28 mouse cellular contexts compared by ENCODE assay signal in the genomic region with DNA sequence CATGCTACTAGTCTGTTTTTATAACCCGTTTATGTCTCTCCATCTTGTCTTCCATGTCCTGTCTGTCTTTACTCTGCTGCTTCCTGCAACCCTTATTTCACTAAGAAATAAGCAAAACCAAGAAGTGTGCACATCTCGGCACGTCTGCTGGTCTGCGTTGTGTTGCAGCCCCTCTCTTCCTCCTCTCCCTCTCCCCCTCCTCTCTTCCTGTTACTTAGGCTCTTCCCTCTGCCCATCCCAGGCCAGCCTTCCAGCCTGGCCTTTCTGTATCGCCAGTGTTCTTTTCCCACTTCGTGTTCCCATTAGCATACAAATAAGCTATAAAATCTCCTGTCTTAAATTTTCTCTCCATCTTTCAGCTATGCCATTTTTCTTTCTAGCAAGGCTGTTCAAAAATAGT. TPM values are rescaled to one million over a fixed set of nuclear protein-coding genes. Genes with fewer than 3 reads are reported as not detected.
DNase-seq lines count a peak whose midpoint lies in the region; ATAC-seq lines count a peak whose summit lies in the region.
"Had no signal": no experiment of that assay in that cellular context is flagged by ENCODE, and none has a peak within 500 bp of the region (broad histone marks: within the 10 kb centered on the region; RNA-seq: fewer than 3 reads in every experiment).

No protein-coding gene starts in this region.

- no peaks in the 10 kb centered on the region for H3K9me3 ChIP-seq in hindbrain, embryonic 13.5 days
- no peaks in the 10 kb centered on the region for H3K9me3 ChIP-seq in hindbrain, embryonic 16.5 days (ENCODE audit: control insufficient read depth, low read length)
- no peaks in the 10 kb centered on the region for H3K9me3 ChIP-seq in kidney, embryonic 15.5 days (replicated peaks)
- no peaks in the 10 kb centered on the region for H3K9me3 ChIP-seq in midbrain, embryonic 13.5 days
- H3K9me3 ChIP-seq in midbrain, embryonic 10.5 days (replicated peaks), result no peaks in the 10 kb centered on the region
- H3K9me3 ChIP-seq in neural tube, embryonic 14.5 days (ENCODE audit: control insufficient read depth, low read length), result no peaks in the 10 kb centered on the region
- H3K9me3 ChIP-seq: embryonic facial prominence, embryonic 13.5 days; heart, embryonic 12.5 days; limb, embryonic 10.5 days; limb, embryonic 15.5 days; liver, embryonic 13.5 days had no signal

- 50% methylated on average over 6 of the region's 6 CpGs for WGBS in hindbrain, embryonic 13.5 days
- 36% methylated on average over 6 of the region's 6 CpGs for WGBS in hindbrain, embryonic 16.5 days
- 28% methylated on average over 6 of the region's 6 CpGs for whole genome bisulfite sequencing in kidney, embryonic 15.5 days
- 49% methylated on average over 6 of the region's 6 CpGs for WGBS in midbrain, embryonic 13.5 days
- 72% methylated on average over 6 of the region's 6 CpGs for WGBS in midbrain, embryonic 10.5 days
- 26% methylated on average over 6 of the region's 6 CpGs for WGBS in neural tube, embryonic 14.5 days

- H3K27me3 ChIP-seq in hindbrain, embryonic 13.5 days, result no peaks in the 10 kb centered on the region
- no peaks in the 10 kb centered on the region for H3K27me3 ChIP-seq in hindbrain, embryonic 16.5 days (replicated peaks; ENCODE audit: control insufficient read depth, insufficient read depth, low read length)
- H3K27me3 ChIP-seq in kidney, embryonic 15.5 days, result 0 out of 2 replicates have a peak, but pooled peaks cover 6% of the 10 kb centered on the region
- H3K27me3 ChIP-seq in midbrain, embryonic 13.5 days, result no peaks in the 10 kb centered on the region
- no peaks in the 10 kb centered on the region for H3K27me3 ChIP-seq in midbrain, embryonic 10.5 days (ENCODE audit: low read depth, poor library complexity, severe bottlenecking)
- H3K27me3 ChIP-seq in neural tube, embryonic 14.5 days (ENCODE audit: control insufficient read depth, insufficient read depth, low read length), result no peaks in the 10 kb centered on the region
- H3K27me3 ChIP-seq: liver, embryonic 13.5 days; Patski had no signal

- H3K4me2 ChIP-seq in hindbrain, embryonic 13.5 days, result no peak overlapping the region
- H3K4me2 ChIP-seq in hindbrain, embryonic 16.5 days (ENCODE audit: low read length), result no peak overlapping the region
- H3K4me2 ChIP-seq in kidney, embryonic 15.5 days, result peak overlapping the region; percentile 14; the same call in 1 of the 2 replicates
- no peak overlapping the region for H3K4me2 ChIP-seq in midbrain, embryonic 13.5 days (replicated peaks)
- H3K4me2 ChIP-seq in neural tube, embryonic 14.5 days (ENCODE audit: low read depth, low read length), result no peak overlapping the region
- H3K4me2 ChIP-seq: embryonic facial prominence, embryonic 13.5 days; heart, embryonic 12.5 days; limb, embryonic 15.5 days; liver, embryonic 13.5 days had no signal

- ATAC-seq in hindbrain, embryonic 13.5 days (ENCODE audit: low FRiP score), result no peak
- ATAC-seq in hindbrain, embryonic 16.5 days, result no peak
- no peak for ATAC-seq in kidney, embryonic 15.5 days (replicated peaks; ENCODE audit: low FRiP score)
- ATAC-seq in midbrain, embryonic 13.5 days, result no peak
- ATAC-seq in neural tube, embryonic 14.5 days (ENCODE audit: low read depth), result peak; percentile 62; the same call in 1 of the 2 replicates
- ATAC-seq in inflammation-experienced regulatory T-cells, adult 6 months, result no peak
- ATAC-seq: forebrain, embryonic 16.5 days; lung, postnatal 0 days; Patski had no signal

- H3K27ac ChIP-seq in hindbrain, embryonic 13.5 days, result peak overlapping the region; percentile 1; the same call in 1 of the 2 replicates
- no peak overlapping the region for H3K27ac ChIP-seq in hindbrain, embryonic 16.5 days (ENCODE audit: low read depth, low read length)
- H3K27ac ChIP-seq in kidney, embryonic 15.5 days, result no peak overlapping the region
- H3K27ac ChIP-seq in midbrain, embryonic 13.5 days, result peak overlapping the region; percentile 41; the same call in 1 of the 2 replicates
- no peak overlapping the region for H3K27ac ChIP-seq in midbrain, embryonic 10.5 days (replicated peaks)
- 0 out of 2 replicates have a peak overlapping the region, but pooled peaks have one; percentile 45 for H3K27ac ChIP-seq in neural tube, embryonic 14.5 days (ENCODE audit: low read depth, low read length)
- H3K27ac ChIP-seq: embryonic facial prominence, embryonic 13.5 days; heart, adult 2 months; limb, embryonic 10.5 days; limb, embryonic 15.5 days; liver, embryonic 13.5 days; stomach, postnatal 0 days had no signal

- peaks cover 10% of the 10 kb centered on the region; the same call in 1 of the 2 replicates for H3K4me1 ChIP-seq in hindbrain, embryonic 13.5 days (replicated peaks)
- H3K4me1 ChIP-seq in hindbrain, embryonic 16.5 days (ENCODE audit: control insufficient read depth, insufficient read depth, low read depth, low read length), result peaks cover 2% of the 10 kb centered on the region
- no peaks in the 10 kb centered on the region for H3K4me1 ChIP-seq in kidney, embryonic 15.5 days
- peaks cover 10% of the 10 kb centered on the region; the same call in 1 of the 2 replicates for H3K4me1 ChIP-seq in midbrain, embryonic 13.5 days (replicated peaks)
- H3K4me1 ChIP-seq in midbrain, embryonic 10.5 days, result peaks cover 10% of the 10 kb centered on the region
- H3K4me1 ChIP-seq in neural tube, embryonic 14.5 days (ENCODE audit: control insufficient read depth, insufficient read depth, low read length), result no peaks in the 10 kb centered on the region
- H3K4me1 ChIP-seq: embryonic facial prominence, embryonic 13.5 days; heart, embryonic 12.5 days; limb, embryonic 15.5 days; liver, embryonic 13.5 days had no signal

- no peak overlapping the region for H3K9ac ChIP-seq in hindbrain, embryonic 13.5 days
- H3K9ac ChIP-seq in hindbrain, embryonic 16.5 days (ENCODE audit: low read depth, low read length), result no peak overlapping the region
- H3K9ac ChIP-seq in kidney, embryonic 15.5 days, result no peak overlapping the region
- H3K9ac ChIP-seq in midbrain, embryonic 13.5 days (replicated peaks), result 0 out of 2 replicates have a peak overlapping the region, but pooled peaks have one; percentile 8
- no peak overlapping the region for H3K9ac ChIP-seq in neural tube, embryonic 14.5 days (replicated peaks; ENCODE audit: low read depth, low read length)
- H3K9ac ChIP-seq: embryonic facial prominence, embryonic 13.5 days; heart, embryonic 12.5 days; limb, embryonic 15.5 days; liver, embryonic 13.5 days had no signal

- H3K36me3 ChIP-seq in hindbrain, embryonic 13.5 days, result peaks cover 12% of the 10 kb centered on the region
- no peaks in the 10 kb centered on the region for H3K36me3 ChIP-seq in hindbrain, embryonic 16.5 days (ENCODE audit: control insufficient read depth, insufficient read depth, low read length)
- H3K36me3 ChIP-seq in kidney, embryonic 15.5 days, result peaks cover 20% of the 10 kb centered on the region; the same call in 1 of the 2 replicates
- H3K36me3 ChIP-seq in midbrain, embryonic 13.5 days, result no peaks in the 10 kb centered on the region
- H3K36me3 ChIP-seq in midbrain, embryonic 10.5 days, result peaks cover 26% of the 10 kb centered on the region
- H3K36me3 ChIP-seq in neural tube, embryonic 14.5 days (ENCODE audit: control insufficient read depth, insufficient read depth, low read length), result no peaks in the 10 kb centered on the region

- H3K4me3 ChIP-seq in hindbrain, embryonic 13.5 days, result no peak overlapping the region
- H3K4me3 ChIP-seq in hindbrain, embryonic 16.5 days (ENCODE audit: low read length), result no peak overlapping the region
- H3K4me3 ChIP-seq in kidney, embryonic 15.5 days (replicated peaks), result no peak overlapping the region
- no peak overlapping the region for H3K4me3 ChIP-seq in midbrain, embryonic 13.5 days (replicated peaks)
- no peak overlapping the region for H3K4me3 ChIP-seq in midbrain, embryonic 10.5 days
- no peak overlapping the region for H3K4me3 ChIP-seq in neural tube, embryonic 14.5 days (ENCODE audit: low read depth, low read length)
- H3K4me3 ChIP-seq: embryonic facial prominence, embryonic 13.5 days; heart, adult 2 months; heart, embryonic 12.5 days; limb, embryonic 10.5 days; limb, embryonic 15.5 days; liver, embryonic 13.5 days; myocyte had no signal

- DNase-seq in kidney, adult 18-20 months, result no peak
- DNase-seq in midbrain, embryonic 10.5 days (ENCODE audit: low spot score), result no peak
- DNase-seq: adrenal gland, postnatal 10 days; cerebellum, adult 11-12 months; heart, adult 2 months; heart, postnatal 4 days; layer of hippocampus, adult 9-11 months; liver, embryonic 13.5 days; lung, adult 18-20 months; lung, postnatal 4 days; right cerebral cortex, postnatal 4 days; thymus, adult 18-20 months; thymus, postnatal 25 days had no signal

RNA-seq across cellular contexts. Expression of a gene that starts 21.9 kb away (rescaled TPM):
- polyA plus RNA-seq in hindbrain, embryonic 13.5 days (2015; fragmentation: Nextera tagmentation; extraction: Ambion mirVana), result 17.2 and 17.5 TPM in 2 replicates
- polyA plus RNA-seq in hindbrain, embryonic 16.5 days (2015; fragmentation: Nextera tagmentation; extraction: Ambion mirVana), result 22.1 and 24.2 TPM in 2 replicates
- polyA plus RNA-seq in kidney, embryonic 15.5 days (2015; fragmentation: Nextera tagmentation; extraction: Ambion mirVana), result 53.7 and 55.0 TPM in 2 replicates
- polyA plus RNA-seq in midbrain, embryonic 13.5 days (2015; fragmentation: Nextera tagmentation; extraction: Ambion mirVana), result 15.2 and 19.0 TPM in 2 replicates
- polyA plus RNA-seq in midbrain, embryonic 10.5 days (2016; fragmentation: Nextera tagmentation; extraction: Ambion mirVana), result 35.3 and 35.6 TPM in 2 replicates
- 14.1 and 18.6 TPM in 2 replicates for polyA plus RNA-seq in neural tube, embryonic 14.5 days (2014; fragmentation: Nextera tagmentation; extraction: Ambion mirVana)
- polyA plus RNA-seq in inflammation-experienced regulatory T-cells, adult 6 months (2017; shearing (Covaris generic)), result 10 to 100 TPM; 21.5 to 49.1 (median 47.1) TPM

Comparison
In these comparisons a context has a peak if more than half of its experiments do, and no peak if none do; other contexts are left out.
1. H3K27ac ChIP-seq: peak in hindbrain, embryonic 13.5 days (single experiment), midbrain, embryonic 13.5 days (single experiment) and neural tube, embryonic 14.5 days (single experiment); none in hindbrain, embryonic 16.5 days (single experiment), kidney, embryonic 15.5 days (single experiment) and midbrain, embryonic 10.5 days (single experiment).